Mouse (Mus musculus) CH12.LX (cell line): ENCODE results near the gene Urod. TPM values are rescaled to one million over a fixed set of nuclear protein-coding genes. Genes with fewer than 3 reads are reported as not detected.
A peak's percentile ranks its signal among the peaks of the same experiment; 100 is the strongest.

Source experiments
- DNase-seq: peaks from one replicate; pipeline ENCODE4 v3.0.0-alpha.2; 2013; ENCODE audit errors: extremely low read depth
- H3K27ac ChIP-seq: 2 replicates; pipeline ENCODE4 v1.5.1; 2012; ENCODE audit warnings: low read depth, mild to moderate bottlenecking, control low read depth, moderate library complexity; ENCODE audit not compliant: insufficient read depth
- H3K27me3 ChIP-seq: replicated peaks from 2 replicates; pipeline ENCODE3; 2012; ENCODE audit warnings: inconsistent platforms
- H3K36me3 ChIP-seq, 2 experiments: replicated peaks in 1 of 2; 2 replicates each; pipeline versions ENCODE3 to v1.6.1; 2012; ENCODE audit warnings: inconsistent platforms in 1 of 2, low read length in 1 of 2, mild to moderate bottlenecking in 1 of 2, mixed read lengths in 1 of 2, moderate library complexity in 1 of 2; ENCODE audit not compliant: control insufficient read depth in 1 of 2, insufficient read depth in 1 of 2
- H3K4me1 ChIP-seq, 2 experiments: 2 replicates each; pipeline ENCODE4 v1.6.1; 2012; ENCODE audit warnings: inconsistent platforms in 1 of 2, moderate library complexity in 1 of 2; ENCODE audit not compliant: insufficient read depth in 2 of 2, control insufficient read depth in 1 of 2
- H3K4me2 ChIP-seq: 2 replicates; pipeline ENCODE4 v1.6.1; 2012; ENCODE audit warnings: low read depth, mild to moderate bottlenecking, control low read depth; ENCODE audit not compliant: poor library complexity, insufficient read depth, severe bottlenecking
- H3K4me3 ChIP-seq, 3 experiments: fragments of 150-350 bp in 1 of 3; sonication (generic) in 1 of 3; replicated peaks in 1 of 3; 2 replicates each; pipeline versions ENCODE3 to v1.5.1; 2011 to 2012; ENCODE audit warnings: low read depth in 2 of 3, low read length in 2 of 3, mild to moderate bottlenecking in 2 of 3, moderate library complexity in 2 of 3, control low read depth in 1 of 3, improper control_type of control experiment in 1 of 3, inconsistent platforms in 1 of 3, mixed read lengths in 1 of 3; ENCODE audit not compliant: poor library complexity in 1 of 3
- H3K79me2 ChIP-seq: replicated peaks from 2 replicates; pipeline ENCODE4 v1.6.1; 2012; ENCODE audit warnings: mild to moderate bottlenecking, moderate library complexity; ENCODE audit not compliant: control insufficient read depth, poor library complexity, insufficient read depth, severe bottlenecking; ENCODE audit errors: extremely low read depth
- H3K9ac ChIP-seq: 2 replicates; pipeline ENCODE4 v1.6.1; 2012; ENCODE audit warnings: low read depth, mild to moderate bottlenecking, control low read depth, moderate library complexity; ENCODE audit not compliant: insufficient read depth
- H3K9me3 ChIP-seq: replicated peaks from 2 replicates; pipeline ENCODE3; 2012; ENCODE audit warnings: low read length, inconsistent platforms, mixed read lengths
- BHLHE40 ChIP-seq: IDR thresholded peaks from 2 replicates; pipeline ENCODE4 v1.6.1; 2011; ENCODE audit warnings: mild to moderate bottlenecking, low read depth, low read length, improper control_type of control experiment
- CHD1 ChIP-seq: IDR thresholded peaks from 2 replicates; pipeline ENCODE4 v1.6.1; 2012; ENCODE audit warnings: low read depth, low read length, improper control_type of control experiment, inconsistent platforms
- CHD2 ChIP-seq: IDR thresholded peaks from 2 replicates; pipeline ENCODE4 v1.6.1; 2011; ENCODE audit warnings: low read length, improper control_type of control experiment
- CTCF ChIP-seq, 2 experiments: IDR thresholded peaks in 1 of 2; conservative IDR thresholded peaks in 1 of 2; 2 replicates each; pipeline ENCODE4 v1.5.1; 2011 to 2012; ENCODE audit warnings: low read depth in 2 of 2, low read length in 2 of 2, improper control_type of control experiment in 1 of 2, inconsistent platforms in 1 of 2, mild to moderate bottlenecking in 1 of 2, moderate library complexity in 1 of 2
- E2F4 ChIP-seq: IDR thresholded peaks from 2 replicates; pipeline ENCODE4 v1.6.1; 2011; ENCODE audit warnings: low read depth, low read length, improper control_type of control experiment; ENCODE audit not compliant: insufficient replicate concordance
- ELF1 ChIP-seq: IDR thresholded peaks from 2 replicates; pipeline ENCODE4 v1.6.1; 2014; ENCODE audit warnings: low read depth, mild to moderate bottlenecking, inconsistent platforms, low read length, improper control_type of control experiment
- EP300 ChIP-seq: IDR thresholded peaks from 2 replicates; pipeline ENCODE4 v1.6.1; 2011; ENCODE audit warnings: low read length, improper control_type of control experiment
- ETS1 ChIP-seq: conservative IDR thresholded peaks from 2 replicates; pipeline ENCODE4 v1.6.1; 2012; ENCODE audit warnings: low read depth, mild to moderate bottlenecking, inconsistent platforms, low read length, improper control_type of control experiment, moderate library complexity
- GABPA ChIP-seq: IDR thresholded peaks from 2 replicates; pipeline ENCODE4 v1.6.1; 2012; ENCODE audit warnings: low read depth, low read length, improper control_type of control experiment, inconsistent platforms; ENCODE audit not compliant: insufficient replicate concordance
- HCFC1 ChIP-seq: IDR thresholded peaks from 2 replicates; pipeline ENCODE4 v1.6.1; 2012; ENCODE audit warnings: low read depth, mild to moderate bottlenecking, inconsistent platforms, low read length, improper control_type of control experiment
- IRF4 ChIP-seq: IDR thresholded peaks from 2 replicates; pipeline ENCODE4 v1.6.1; 2014; ENCODE audit warnings: low read depth, mild to moderate bottlenecking, inconsistent platforms, low read length, improper control_type of control experiment
- JUN ChIP-seq: IDR thresholded peaks from 2 replicates; pipeline ENCODE4 v1.6.1; 2011; ENCODE audit warnings: low read depth, mild to moderate bottlenecking, low read length, improper control_type of control experiment, moderate library complexity; ENCODE audit not compliant: insufficient read depth
- JUND ChIP-seq: conservative IDR thresholded peaks from 2 replicates; pipeline ENCODE4 v1.6.1; 2011; ENCODE audit warnings: low read depth, low read length, improper control_type of control experiment
- KAT2A ChIP-seq: IDR thresholded peaks from 2 replicates; pipeline ENCODE4 v1.6.1; 2012; ENCODE audit warnings: low read length, improper control_type of control experiment, inconsistent platforms; ENCODE audit not compliant: insufficient replicate concordance
- MAFK ChIP-seq: IDR thresholded peaks from 2 replicates; pipeline ENCODE4 v1.6.1; 2011; ENCODE audit warnings: low read length, improper control_type of control experiment; ENCODE audit not compliant: insufficient replicate concordance
- MAX ChIP-seq: IDR thresholded peaks from 2 replicates; pipeline ENCODE4 v1.6.1; 2011; ENCODE audit warnings: low read length, improper control_type of control experiment
- MAZ ChIP-seq: IDR thresholded peaks from 2 replicates; pipeline ENCODE4 v1.6.1; 2012; ENCODE audit warnings: low read depth, mild to moderate bottlenecking, inconsistent platforms, low read length, improper control_type of control experiment, moderate library complexity
- MEF2A ChIP-seq: IDR thresholded peaks from 2 replicates; pipeline ENCODE4 v1.6.1; 2014; ENCODE audit warnings: low read depth, mild to moderate bottlenecking, inconsistent platforms, low read length, improper control_type of control experiment, borderline replicate concordance
- MXI1 ChIP-seq: IDR thresholded peaks from 2 replicates; pipeline ENCODE4 v1.6.1; 2011; ENCODE audit warnings: mild to moderate bottlenecking, low read depth, low read length, improper control_type of control experiment
- MYC ChIP-seq: IDR thresholded peaks from 2 replicates; pipeline ENCODE4 v1.6.1; 2011; ENCODE audit warnings: low read depth, mild to moderate bottlenecking, improper control_type of control experiment, low read length
- NELFE ChIP-seq: IDR thresholded peaks from 2 replicates; pipeline ENCODE4 v1.6.1; 2011; ENCODE audit warnings: low read depth, low read length, improper control_type of control experiment
- NRF1 ChIP-seq: IDR thresholded peaks from 2 replicates; pipeline ENCODE4 v1.6.1; 2014; ENCODE audit warnings: low read depth, mild to moderate bottlenecking, inconsistent platforms, low read length, improper control_type of control experiment, moderate library complexity
- PAX5 ChIP-seq: IDR thresholded peaks from 2 replicates; pipeline ENCODE4 v1.6.1; 2012; ENCODE audit warnings: low read length, inconsistent platforms, mixed read lengths
- POLR2A ChIP-seq: IDR thresholded peaks from 2 replicates; pipeline ENCODE4 v1.6.1; 2011; ENCODE audit warnings: low read depth, mild to moderate bottlenecking, improper control_type of control experiment, low read length
- POLR2AphosphoS2 ChIP-seq: IDR thresholded peaks from 2 replicates; pipeline ENCODE4 v1.6.1; 2011; ENCODE audit warnings: low read depth, low read length, improper control_type of control experiment
- RAD21 ChIP-seq: IDR thresholded peaks from 2 replicates; pipeline ENCODE4 v1.6.1; 2011; ENCODE audit warnings: low read depth, mild to moderate bottlenecking, low read length, improper control_type of control experiment, moderate library complexity
- RCOR1 ChIP-seq: conservative IDR thresholded peaks from 2 replicates; pipeline ENCODE4 v1.6.1; 2012; ENCODE audit warnings: low read depth, mild to moderate bottlenecking, inconsistent platforms, low read length, improper control_type of control experiment
- SIN3A ChIP-seq: IDR thresholded peaks from 2 replicates; pipeline ENCODE4 v1.6.1; 2012; ENCODE audit warnings: low read length, improper control_type of control experiment, inconsistent platforms
- SMC3 ChIP-seq: IDR thresholded peaks from 2 replicates; pipeline ENCODE4 v1.6.1; 2011; ENCODE audit warnings: low read depth, low read length, improper control_type of control experiment
- TBP ChIP-seq: conservative IDR thresholded peaks from 2 replicates; pipeline ENCODE4 v1.6.1; 2011; ENCODE audit warnings: low read depth, low read length, improper control_type of control experiment
- TCF12 ChIP-seq: IDR thresholded peaks from 2 replicates; pipeline ENCODE4 v1.6.1; 2014; ENCODE audit warnings: low read depth, mild to moderate bottlenecking, inconsistent platforms, low read length, improper control_type of control experiment
- UBTF ChIP-seq: IDR thresholded peaks from 2 replicates; pipeline ENCODE4 v1.6.1; 2012; ENCODE audit warnings: low read depth, mild to moderate bottlenecking, inconsistent platforms, low read length, improper control_type of control experiment, moderate library complexity
- USF1 ChIP-seq: IDR thresholded peaks from 2 replicates; pipeline ENCODE4 v1.6.1; 2014; ENCODE audit warnings: low read depth, mild to moderate bottlenecking, inconsistent platforms, low read length, improper control_type of control experiment
- USF2 ChIP-seq: conservative IDR thresholded peaks from 2 replicates; pipeline ENCODE4 v1.6.1; 2011; ENCODE audit warnings: low read depth, low read length, improper control_type of control experiment
- ZKSCAN1 ChIP-seq: IDR thresholded peaks from 2 replicates; pipeline ENCODE4 v1.6.1; 2012; ENCODE audit warnings: low read depth, inconsistent platforms, low read length, improper control_type of control experiment, borderline replicate concordance
- ZMIZ1 ChIP-seq: IDR thresholded peaks from 2 replicates; pipeline ENCODE4 v1.6.1; 2012; ENCODE audit warnings: low read depth, mild to moderate bottlenecking, inconsistent platforms, low read length, improper control_type of control experiment
- ZNF384 ChIP-seq: IDR thresholded peaks from 2 replicates; pipeline ENCODE4 v1.6.1; 2012; ENCODE audit warnings: low read depth, low read length, improper control_type of control experiment, inconsistent platforms
- dilution Hi-C: fragments of 300-500 bp; cut with MboI; formaldehyde crosslinking; loops from 2 replicates; pipeline ENCODE4 v1.14.3; 2020; ENCODE audit warnings: low sequenced_read_pairs; ENCODE audit not compliant: extremely low pct_unique_long_range_greater_than_20kb, extremely low pct_ligation_motif_present
- in situ Hi-C: fragments of 300-500 bp; cut with MboI; formaldehyde crosslinking; loops from 3 replicates; pipeline ENCODE4 v1.14.3; 2019; ENCODE audit warnings: low sequenced_read_pairs, low pct_ligation_motif_present, low pct_unique_long_range_greater_than_20kb, mixed read lengths
- polyA plus RNA-seq: library from polyadenylated mRNA; unstranded; fragments of >175 nt; gene quantifications from 2 replicates; pipeline ENCODE4 v1.2.1, GENCODE M21; 2012; ENCODE audit warnings: low read depth; ENCODE audit not compliant: insufficient read length
- total RNA-seq, 2 experiments: library from RNA; depleted of rRNA; stranded (reverse); fragments of 300-350 nt in 1 of 2; fragments of >200 nt in 1 of 2; gene quantifications; 2 replicates each; pipeline ENCODE4 v1.2.3; 2012 to 2014

Urod gene
- total RNA-seq (2012; rRNA removed) (62.1 and 66.4 TPM in 2 replicates), total RNA-seq (2014; rRNA removed) (81.0 and 82.1 TPM in 2 replicates), polyA plus RNA-seq (53.1 and 57.7 TPM in 2 replicates)

GRCm38 (mm10) chr4:116993672-116994621, at the start of gene Urod:
Gene Urod, minus strand, starts transcription at chr4:116994413.
- no peaks in the 10 kb centered on the region for H3K27me3 ChIP-seq
- DNase-seq = peak; percentile 96
- in situ Hi-C loops = loop anchor here (5.0 kb wide), 1 partner anchor 172 kb away; the partner anchor contains the start of gene Hpdl
- peaks cover 12 to 41% of the 10 kb centered on the region in 2 experiments for H3K36me3 ChIP-seq
- peak within 1 kb of the TSS; percentile 82 to 89 (median 88) for H3K4me3 ChIP-seq
- H3K9me3 ChIP-seq = no peaks in the 10 kb centered on the region
- H3K9ac ChIP-seq = peak within 1 kb of the TSS; percentile 71
- dilution Hi-C loops = no loop called here
- TF ChIP-seq RCOR1 (no peak), POLR2AphosphoS2 (no peak), MYC (peak; percentile 71; the same call in 1 of the 2 replicates), UBTF (no peak), MAZ (no peak), MAX (peak; percentile 99), TBP (no peak; the same call in 1 of the 2 replicates), KAT2A (peak; percentile 82; the same call in 1 of the 2 replicates), CHD1 (no peak; the same call in 1 of the 2 replicates), CHD2 (no peak), CTCF (conservative IDR thresholded peaks at IDR 0.05 in 1 of 2, IDR thresholded peaks at IDR 0.05 in 1 of 2; ENCODE audit: low read depth in 2 of 2, low read length in 2 of 2) (no peak), NRF1 (peak; percentile 47), ZNF384 (no peak), NELFE (peak; percentile 72), USF2 (peak; percentile 94), SMC3 (no peak), POLR2A (peak; percentile 76), GABPA (no peak; the same call in 1 of the 2 replicates), ZKSCAN1 (no peak), MAFK (no peak), HCFC1 (peak; percentile 93), JUND (no peak), BHLHE40 (peak; percentile 60), MXI1 (peak; percentile 100), MEF2A (no peak; the same call in 1 of the 2 replicates), EP300 (no peak), SIN3A (peak; percentile 100), ELF1 (peak; percentile 87), TCF12 (peak; percentile 86), JUN (no peak), E2F4 (0 out of 2 replicates have a peak, but pooled peaks have one; percentile 55), ZMIZ1 (no peak), PAX5 (no peak), RAD21 (no peak), USF1 (peak; percentile 98), IRF4 (no peak; the same call in 1 of the 2 replicates), ETS1 (peak; percentile 68)
- peak within 1 kb of the TSS; percentile 94 for H3K4me2 ChIP-seq
- no peaks in the 10 kb centered on the region for H3K79me2 ChIP-seq
- H3K4me1 ChIP-seq = peaks cover 5 to 31% of the 10 kb centered on the region in 2 experiments
- 0 out of 2 replicates have a peak within 1 kb of the TSS, but pooled peaks have one; percentile 5 for H3K27ac ChIP-seq
